Mouse (Mus musculus): ENCODE measurements at regions not wholly inside any gene's neighbourhood (a gene's known extent, or its start where the extent isn't known, plus 50 kb on each side); places are given as distances from the start of the nearest gene placed in this dataset.

- Histone ChIP-seq H3K27ac (replicated peaks; ENCODE audit: insufficient read depth, low read depth, low read length) (no peak overlapping the region), H3K79me2 (ENCODE audit: control insufficient read depth, insufficient read depth, low read length) (no peaks in the 10 kb centered on the region), H3K9ac (ENCODE audit: low read depth, low read length) (no peak overlapping the region), H3K4me1 (ENCODE audit: control insufficient read depth, insufficient read depth, low read length) (no peaks in the 10 kb centered on the region), H3K4me3 (ENCODE audit: insufficient read depth, low read depth, low read length) (no peak overlapping the region), H3K36me3 (ENCODE audit: control insufficient read depth, insufficient read depth, low read length) (no peaks in the 10 kb centered on the region), H3K27me3 (ENCODE audit: control insufficient read depth, insufficient read depth, low read length) (no peaks in the 10 kb centered on the region)
- no peak for TF ChIP-seq CTCF (IDR thresholded peaks at IDR 0.05; ENCODE audit: low read depth, low read length)
- no peak for TF ChIP-seq POLR2A (IDR thresholded peaks at IDR 0.05; ENCODE audit: extremely low read depth, insufficient read depth, low read length)
- no peak for DNase-seq (ENCODE audit: extremely low read depth, low read depth, low spot score)
- 69% methylated on average over 2 of the region's 2 CpGs for WGBS
Measured at GRCm38 (mm10) chr13:84572231-84572630, 350.1 kb downstream of the Tmem161b start.

- Histone ChIP-seq H3K36me3 (ENCODE audit: control insufficient read depth, insufficient read depth, low read length) (no peaks in the 10 kb centered on the region), H3K27ac (replicated peaks; ENCODE audit: insufficient read depth, low read depth, low read length) (no peak overlapping the region), H3K4me1 (ENCODE audit: control insufficient read depth, insufficient read depth, low read length) (no peaks in the 10 kb centered on the region), H3K9ac (ENCODE audit: low read depth, low read length) (no peak overlapping the region), H3K27me3 (ENCODE audit: control insufficient read depth, insufficient read depth, low read length) (no peaks in the 10 kb centered on the region), H3K79me2 (ENCODE audit: control insufficient read depth, insufficient read depth, low read length) (no peaks in the 10 kb centered on the region), H3K4me3 (ENCODE audit: insufficient read depth, low read depth, low read length) (no peak overlapping the region)
- TF ChIP-seq POLR2A (IDR thresholded peaks at IDR 0.05; ENCODE audit: extremely low read depth, insufficient read depth, low read length) (no peak), CTCF (IDR thresholded peaks at IDR 0.05; ENCODE audit: low read depth, low read length) (no peak)
- DNase-seq (ENCODE audit: extremely low read depth, low read depth, low spot score): no peak
Measured at GRCm38 (mm10) chr13:84596585-84597142, 374.6 kb downstream of the Tmem161b start.

DNA sequence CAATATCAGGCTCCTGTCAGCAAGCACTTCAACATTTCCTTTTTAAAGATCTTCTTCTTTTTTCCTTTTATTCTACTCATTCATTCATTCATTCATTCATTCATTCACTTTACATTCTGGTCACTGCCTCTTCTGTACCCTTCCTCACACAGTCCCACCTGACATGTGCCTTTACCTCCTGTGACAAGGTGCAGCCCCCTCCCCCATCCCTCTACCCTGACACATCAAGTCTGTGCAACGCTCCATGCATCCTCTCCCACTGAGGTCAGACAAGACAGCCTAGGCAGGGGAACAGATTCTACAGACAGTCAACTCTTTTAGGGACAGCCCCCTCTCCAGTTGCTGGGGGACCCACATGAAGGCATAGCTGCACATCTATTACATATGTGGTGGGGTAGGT lies 380.5 kb downstream of the Tmem161b start:
- DNase-seq (ENCODE audit: extremely low read depth, low read depth, low spot score): no peak
- Histone ChIP-seq H3K4me3 (ENCODE audit: insufficient read depth, low read depth, low read length) (no peak overlapping the region), H3K9ac (ENCODE audit: low read depth, low read length) (no peak overlapping the region), H3K27me3 (ENCODE audit: control insufficient read depth, insufficient read depth, low read length) (no peaks in the 10 kb centered on the region), H3K27ac (replicated peaks; ENCODE audit: insufficient read depth, low read depth, low read length) (no peak overlapping the region), H3K79me2 (ENCODE audit: control insufficient read depth, insufficient read depth, low read length) (no peaks in the 10 kb centered on the region), H3K36me3 (ENCODE audit: control insufficient read depth, insufficient read depth, low read length) (no peaks in the 10 kb centered on the region), H3K4me1 (ENCODE audit: control insufficient read depth, insufficient read depth, low read length) (no peaks in the 10 kb centered on the region)
- 85% methylated on average over 1 of the region's 1 CpGs for WGBS
- TF ChIP-seq POLR2A (IDR thresholded peaks at IDR 0.05; ENCODE audit: extremely low read depth, insufficient read depth, low read length): no peak
- no peak for TF ChIP-seq CTCF (IDR thresholded peaks at IDR 0.05; ENCODE audit: low read depth, low read length)

GRCm38 (mm10) chr13:84612497-84612896 lies 390.4 kb downstream of the Tmem161b start:
- Histone ChIP-seq H3K36me3 (ENCODE audit: control insufficient read depth, insufficient read depth, low read length) (no peaks in the 10 kb centered on the region), H3K79me2 (ENCODE audit: control insufficient read depth, insufficient read depth, low read length) (no peaks in the 10 kb centered on the region), H3K9ac (ENCODE audit: low read depth, low read length) (no peak overlapping the region), H3K27me3 (ENCODE audit: control insufficient read depth, insufficient read depth, low read length) (no peaks in the 10 kb centered on the region), H3K4me1 (ENCODE audit: control insufficient read depth, insufficient read depth, low read length) (no peaks in the 10 kb centered on the region), H3K4me3 (ENCODE audit: insufficient read depth, low read depth, low read length) (no peak overlapping the region), H3K27ac (replicated peaks; ENCODE audit: insufficient read depth, low read depth, low read length) (no peak overlapping the region)
- no peak for TF ChIP-seq CTCF (IDR thresholded peaks at IDR 0.05; ENCODE audit: low read depth, low read length)
- no peak for TF ChIP-seq POLR2A (IDR thresholded peaks at IDR 0.05; ENCODE audit: extremely low read depth, insufficient read depth, low read length)
- 34% methylated on average over 4 of the region's 4 CpGs for WGBS
- no peak for DNase-seq (ENCODE audit: extremely low read depth, low read depth, low spot score)

DNA sequence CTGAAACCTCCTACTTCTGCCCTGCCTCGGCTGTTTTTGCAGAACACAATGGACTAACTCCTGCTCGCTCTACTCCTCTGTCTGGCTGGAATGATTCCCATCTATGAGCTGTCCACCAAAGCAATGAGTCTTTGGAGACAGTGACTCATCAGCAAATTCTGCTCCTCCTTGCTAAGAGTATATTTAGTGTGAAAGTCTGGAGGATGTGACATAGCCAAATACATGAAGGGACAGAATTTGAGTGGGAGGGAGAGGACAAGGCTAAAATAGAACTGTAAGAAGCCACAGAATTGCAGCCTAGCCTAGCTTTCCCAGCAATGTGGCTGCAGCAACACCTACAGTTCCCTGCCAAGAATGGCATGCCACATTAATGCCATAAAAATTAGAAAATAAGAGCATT lies 390.9 kb downstream of the Tmem161b start:
- WGBS: 54% methylated on average over 2 of the region's 2 CpGs
- DNase-seq (ENCODE audit: extremely low read depth, low read depth, low spot score): no peak

DNA sequence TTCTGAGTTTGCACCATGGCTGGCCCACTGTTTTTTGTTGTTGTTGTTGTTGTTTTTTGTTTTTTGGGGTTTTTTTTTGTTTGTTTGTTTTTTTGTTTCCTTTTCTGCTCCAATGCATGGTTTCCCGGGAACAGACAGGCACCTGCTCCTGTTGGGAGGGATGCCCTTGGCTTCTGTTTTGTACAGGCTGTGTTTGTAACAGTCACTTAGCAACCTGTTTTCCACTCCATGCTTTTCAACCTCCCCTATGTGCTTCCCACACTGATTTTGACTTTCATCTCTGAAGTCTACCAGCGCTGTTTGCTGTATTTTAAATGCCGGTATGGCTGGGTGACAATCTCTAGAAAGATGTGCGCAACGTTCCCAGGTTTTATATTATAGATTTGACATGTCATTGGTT lies 402.6 kb downstream of the Tmem161b start:
- Histone ChIP-seq H3K79me2 (ENCODE audit: control insufficient read depth, insufficient read depth, low read length) (no peaks in the 10 kb centered on the region), H3K9ac (ENCODE audit: low read depth, low read length) (no peak overlapping the region), H3K36me3 (ENCODE audit: control insufficient read depth, insufficient read depth, low read length) (no peaks in the 10 kb centered on the region), H3K27me3 (ENCODE audit: control insufficient read depth, insufficient read depth, low read length) (no peaks in the 10 kb centered on the region), H3K4me3 (ENCODE audit: insufficient read depth, low read depth, low read length) (no peak overlapping the region), H3K27ac (replicated peaks; ENCODE audit: insufficient read depth, low read depth, low read length) (no peak overlapping the region), H3K4me1 (ENCODE audit: control insufficient read depth, insufficient read depth, low read length) (no peaks in the 10 kb centered on the region)
- TF ChIP-seq POLR2A (IDR thresholded peaks at IDR 0.05; ENCODE audit: extremely low read depth, insufficient read depth, low read length) (no peak), CTCF (IDR thresholded peaks at IDR 0.05; ENCODE audit: low read depth, low read length) (no peak)
- WGBS: 86% methylated on average over 5 of the region's 5 CpGs
- no peak for DNase-seq (ENCODE audit: extremely low read depth, low read depth, low spot score)

More for the DNA sequence above, 390.9 kb downstream of the Tmem161b start:
- Histone ChIP-seq H3K27ac (replicated peaks; ENCODE audit: insufficient read depth, low read depth, low read length) (no peak overlapping the region), H3K4me3 (ENCODE audit: insufficient read depth, low read depth, low read length) (no peak overlapping the region), H3K79me2 (ENCODE audit: control insufficient read depth, insufficient read depth, low read length) (no peaks in the 10 kb centered on the region), H3K9ac (ENCODE audit: low read depth, low read length) (no peak overlapping the region), H3K27me3 (ENCODE audit: control insufficient read depth, insufficient read depth, low read length) (no peaks in the 10 kb centered on the region), H3K4me1 (ENCODE audit: control insufficient read depth, insufficient read depth, low read length) (no peaks in the 10 kb centered on the region), H3K36me3 (ENCODE audit: control insufficient read depth, insufficient read depth, low read length) (no peaks in the 10 kb centered on the region)
- TF ChIP-seq CTCF (IDR thresholded peaks at IDR 0.05; ENCODE audit: low read depth, low read length): no peak

Data from liver, adult 2 months (tissue).